Mouse (Mus musculus) inflammation-experienced regulatory T-cells, adult 6 months (primary cell): ENCODE measurements around the gene Tmem100. TPM values are rescaled to one million over a fixed set of nuclear protein-coding genes. Genes with fewer than 3 reads are reported as not detected.

Experiments
- ATAC-seq: one replicate; pipeline ENCODE4 v1.8.0; 2017
- polyA plus RNA-seq, 3 experiments: library from polyadenylated mRNA; unstranded; fragments of 100-300 nt; shearing (Covaris generic); gene quantifications; one replicate each; pipeline ENCODE4 v1.2.1; 2017

Gene Tmem100
- polyA plus RNA-seq, 3 experiments from 2014 or later: not detected

GRCm38 (mm10) chr11:90066405-90067250 is 36.5 kb downstream of the Tmem100 start:
- ATAC-seq: no peak

DNA sequence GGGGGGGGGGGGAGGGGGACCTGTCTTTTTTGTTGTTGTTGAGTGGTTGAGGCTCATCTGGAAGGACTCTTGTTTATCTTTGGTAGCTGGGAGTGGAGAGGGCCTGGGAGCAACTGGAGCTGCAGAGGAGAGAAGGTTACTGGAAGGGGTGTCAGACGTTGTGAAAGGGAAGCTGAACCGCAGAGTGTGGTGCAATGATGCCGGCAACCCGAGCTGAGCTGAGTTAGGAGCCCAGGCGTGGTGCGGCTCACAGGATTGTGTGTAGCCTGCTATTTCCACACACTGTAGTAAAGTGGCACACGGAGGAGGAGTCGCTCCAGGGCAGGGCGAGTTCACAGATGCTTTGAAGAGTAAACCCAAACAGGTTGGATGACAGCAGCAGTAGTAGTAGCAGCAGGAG is 41.6 kb downstream of the Tmem100 start:
- ATAC-seq: no peak

- no peak for ATAC-seq
Observed at GRCm38 (mm10) chr11:90073201-90073600, 43.1 kb downstream of the Tmem100 start.

DNA sequence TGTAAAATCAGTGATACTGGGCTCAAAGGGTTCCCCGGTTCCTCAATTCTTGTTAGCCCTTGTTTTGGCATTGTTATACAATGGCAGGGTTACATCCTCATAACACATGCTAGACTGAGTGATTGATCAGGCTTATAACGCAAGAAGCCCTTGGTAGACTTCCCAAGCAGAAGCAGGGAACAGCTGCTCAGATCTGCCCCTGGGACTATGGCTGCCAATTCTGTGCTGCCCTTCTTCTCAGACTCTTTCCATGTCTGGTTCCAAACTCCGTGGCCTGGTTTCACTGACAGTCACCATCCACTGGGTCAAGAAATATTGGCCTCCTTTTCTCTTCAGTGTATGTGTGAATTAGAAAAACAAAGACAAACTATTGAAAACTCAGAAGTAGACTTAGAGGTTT is 46.5 kb downstream of the Tmem100 start:
- no peak for ATAC-seq

DNA sequence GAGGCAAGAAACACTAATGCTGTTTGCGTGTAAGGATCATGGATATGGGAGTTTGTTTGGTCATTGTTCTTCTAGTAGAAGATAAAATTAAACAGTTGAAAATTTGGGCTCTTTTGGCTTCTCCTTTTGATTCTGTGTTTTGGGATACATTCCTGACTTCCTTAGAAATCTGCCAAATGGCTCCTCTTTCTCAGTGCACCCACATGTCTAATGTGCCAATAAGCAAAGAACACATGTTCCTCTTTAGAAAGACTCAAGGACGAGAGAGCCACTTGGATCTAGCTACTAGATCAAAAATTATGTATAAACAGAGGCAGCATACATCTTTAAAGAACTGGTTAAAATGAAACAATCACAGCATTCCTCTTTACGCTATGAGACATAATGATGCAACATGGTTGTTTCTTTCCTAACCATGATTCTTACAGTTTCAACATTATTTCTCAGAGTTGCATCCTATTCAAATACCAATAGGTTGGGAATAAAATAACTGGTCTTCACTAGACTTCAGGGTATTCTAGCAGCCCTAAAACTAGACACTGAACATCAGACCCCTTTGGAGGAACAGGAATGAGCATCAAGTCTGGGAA is 50.6 kb downstream of the Tmem100 start:
- ATAC-seq: no peak

GRCm38 (mm10) chr11:90081820-90082596 is 51.9 kb downstream of the Tmem100 start:
- ATAC-seq: no peak

DNA sequence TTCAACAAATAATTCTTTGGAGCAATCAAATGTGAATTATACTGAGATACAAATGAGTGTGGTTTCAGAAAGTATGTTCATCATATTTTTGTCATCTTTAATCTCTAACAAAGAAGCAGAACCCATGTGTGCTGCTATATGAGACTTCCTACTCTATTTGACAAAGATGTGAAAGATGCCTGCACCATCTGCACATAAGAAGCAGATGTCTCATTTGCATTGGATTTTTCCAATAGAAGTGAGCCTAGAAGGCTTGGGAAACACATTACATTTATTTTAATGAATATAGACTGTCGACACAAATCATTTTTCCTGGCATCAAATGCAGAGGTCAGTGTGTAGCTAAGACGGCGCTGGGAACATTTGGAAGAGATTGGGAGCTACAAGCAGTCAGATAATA is 52.9 kb downstream of the Tmem100 start:
- no peak for ATAC-seq

DNA sequence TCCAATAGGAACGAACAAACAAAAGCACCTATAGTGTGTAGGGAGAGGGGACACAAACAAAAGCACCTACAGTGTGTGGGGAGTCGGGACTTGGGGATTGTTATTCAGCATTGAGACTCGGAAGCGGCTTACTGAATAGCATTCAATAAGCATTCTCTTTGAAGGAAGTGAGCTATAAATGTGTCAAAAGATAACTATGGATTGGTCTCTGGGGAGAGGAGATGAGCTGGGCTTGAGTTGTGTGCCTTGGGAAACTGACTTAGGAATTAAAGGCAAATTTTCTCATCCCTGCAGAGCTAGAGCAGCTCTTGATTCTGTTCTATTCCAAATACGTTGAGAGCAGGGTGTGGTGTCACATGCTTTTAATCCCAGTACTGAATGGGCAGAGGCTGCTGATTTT is 54.0 kb downstream of the Tmem100 start:
- no peak for ATAC-seq

Other genes starting within 250 kb of the Tmem100 start
- 1 to 10 TPM; 6.8 to 8.6 (median 7.5) TPM for gene Pctp, start 27.5 kb upstream of the Tmem100 start, polyA plus RNA-seq
- gene Gm45716, start 157.3 kb downstream of the Tmem100 start, polyA plus RNA-seq: 1 to 10 TPM; 6.1 to 7.8 (median 7.5) TPM
- 10 to 100 TPM; 29.9 to 31.2 (median 30.7) TPM for gene Mmd, start 219.1 kb downstream of the Tmem100 start, polyA plus RNA-seq